Mouse (Mus musculus): ENCODE measurements at regions not wholly inside any gene's neighbourhood (a gene's known extent, or its start where the extent isn't known, plus 50 kb on each side); places are given as distances from the start of the nearest gene placed in this dataset.
A peak's percentile ranks its signal among the peaks of the same experiment; 100 is the strongest.
"Not testable (repeated sequence)": the region's sequence is repeated elsewhere in the genome, so short reads cannot be mapped to it uniquely, and the experiment has no call there.

GRCm38 (mm10) chr10:37724994-37725393 is 586.3 kb upstream of the Marcks start:
- DNase-seq; intact Hi-C loops (cut with DNase I): not testable (repeated sequence)

- intact Hi-C loops (cut with DNase I), result no loop called here
- no peak for DNase-seq
These were observed 582.0 kb upstream of the Marcks start for GRCm38 (mm10) chr10:37720748-37721147.

- intact Hi-C loops (cut with DNase I), result no loop called here
- DNase-seq, result no peak
These were observed 578.2 kb upstream of the Marcks start for GRCm38 (mm10) chr10:37716946-37717345.

GRCm38 (mm10) chr10:37711459-37711858 is 572.7 kb upstream of the Marcks start:
- intact Hi-C loops (cut with DNase I), result no loop called here
- no peak for DNase-seq

GRCm38 (mm10) chr10:37694041-37694690 is 555.4 kb upstream of the Marcks start:
- no peak for DNase-seq
- intact Hi-C loops (cut with DNase I), result no loop called here

GRCm38 (mm10) chr10:37692851-37693250 is 554.1 kb upstream of the Marcks start:
- no peak for DNase-seq
- intact Hi-C loops (cut with DNase I), result no loop called here

GRCm38 (mm10) chr10:37691939-37692338 is 553.2 kb upstream of the Marcks start:
- no peak for DNase-seq
- intact Hi-C loops (cut with DNase I), result no loop called here

GRCm38 (mm10) chr10:37683101-37683500 is 544.4 kb upstream of the Marcks start:
- intact Hi-C loops (cut with DNase I), result no loop called here
- DNase-seq, result peak in 1 of 2 experiments; percentile 8

- DNase-seq, result no peak
- intact Hi-C loops (cut with DNase I), result no loop called here
These were observed 541.9 kb upstream of the Marcks start for GRCm38 (mm10) chr10:37680601-37681000.

- intact Hi-C loops (cut with DNase I), result no loop called here
- DNase-seq, result no peak
These were observed 539.1 kb upstream of the Marcks start for GRCm38 (mm10) chr10:37677826-37678225.

GRCm38 (mm10) chr10:37668827-37669226 is 530.1 kb upstream of the Marcks start:
- DNase-seq, result no peak
- intact Hi-C loops (cut with DNase I), result no loop called here

- intact Hi-C loops (cut with DNase I), result no loop called here
- no peak for DNase-seq
These were observed 528.5 kb upstream of the Marcks start for GRCm38 (mm10) chr10:37667031-37667745.

GRCm38 (mm10) chr10:37666535-37666934 is 527.8 kb upstream of the Marcks start:
- intact Hi-C loops (cut with DNase I), result no loop called here
- no peak for DNase-seq

GRCm38 (mm10) chr10:37637001-37637562 is 498.4 kb upstream of the Marcks start:
- no peak for DNase-seq
- intact Hi-C loops (cut with DNase I), result no loop called here

- DNase-seq, result no peak
These were observed 497.7 kb upstream of the Marcks start for GRCm38 (mm10) chr10:37636421-37636820.

GRCm38 (mm10) chr10:37630403-37630802 is 491.7 kb upstream of the Marcks start:
- no peak for DNase-seq
- intact Hi-C loops (cut with DNase I), result no loop called here

More at GRCm38 (mm10) chr10:37636421-37636820, 497.7 kb upstream of the Marcks start:
- intact Hi-C loops (cut with DNase I), result no loop called here

- intact Hi-C loops (cut with DNase I), result no loop called here
- no peak for DNase-seq
These were observed 489.2 kb upstream of the Marcks start for GRCm38 (mm10) chr10:37627900-37628299.

GRCm38 (mm10) chr10:37626758-37627201 is 488.1 kb upstream of the Marcks start:
- DNase-seq, result no peak
- intact Hi-C loops (cut with DNase I), result no loop called here

GRCm38 (mm10) chr10:37625972-37626757 is 487.4 kb upstream of the Marcks start:
- no peak for DNase-seq
- intact Hi-C loops (cut with DNase I), result no loop called here

GRCm38 (mm10) chr10:37623041-37623440 is 484.3 kb upstream of the Marcks start:
- no peak for DNase-seq
- intact Hi-C loops (cut with DNase I), result no loop called here

- intact Hi-C loops (cut with DNase I), result no loop called here
- DNase-seq, result no peak
These were observed 479.9 kb upstream of the Marcks start for GRCm38 (mm10) chr10:37618606-37619005.

All from gastrocnemius, postnatal 36 days (tissue).